Mouse (Mus musculus) T-helper 2 cell (primary cell): ENCODE data around the gene Ncl.

Experiments used
- in situ Hi-C: fragments of 300-600 bp; cut with MboI, MseI; formaldehyde crosslinking; loops from one replicate; pipeline ENCODE4 v1.15.1; 2025; ENCODE audit warnings: high pct_unique_total_duplicates

Gene Ncl

DNA sequence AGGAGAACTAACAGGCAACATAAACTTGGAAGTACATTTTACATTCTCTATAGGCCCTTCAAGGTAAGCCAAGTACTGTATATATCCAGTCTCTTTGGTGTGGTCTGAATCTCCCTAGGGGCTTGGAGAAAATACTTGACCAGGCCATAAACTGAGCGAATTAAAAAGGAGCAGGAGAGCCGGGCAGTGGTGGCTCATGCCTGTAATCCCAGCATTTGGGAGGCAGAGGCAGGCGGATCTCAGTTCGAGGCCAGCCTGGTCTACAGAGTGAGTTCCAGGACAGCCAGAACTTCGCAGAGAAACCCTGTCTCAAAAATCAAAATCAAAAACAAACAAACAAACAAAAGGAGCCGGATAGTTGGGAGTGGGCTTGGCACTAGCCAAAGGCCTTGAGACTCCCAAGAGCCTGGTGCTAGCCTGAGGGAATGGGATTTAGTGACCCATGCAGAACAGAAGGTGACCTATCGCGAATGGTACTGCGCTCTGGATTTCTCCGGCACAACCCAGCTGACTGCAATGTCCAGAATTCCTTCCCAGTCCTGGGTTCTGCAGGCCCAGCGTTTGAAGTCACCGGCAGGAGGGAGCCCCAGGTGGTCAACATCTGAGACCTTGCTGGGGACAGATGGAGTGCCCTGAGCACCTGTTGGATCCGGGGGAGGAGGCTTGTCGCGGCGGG is 46.0 kb downstream of the Ncl start:
- in situ Hi-C loops: loop anchor here (5.0 kb wide), 1 partner anchor 106 kb away; no protein-coding TSS in a partner anchor

DNA sequence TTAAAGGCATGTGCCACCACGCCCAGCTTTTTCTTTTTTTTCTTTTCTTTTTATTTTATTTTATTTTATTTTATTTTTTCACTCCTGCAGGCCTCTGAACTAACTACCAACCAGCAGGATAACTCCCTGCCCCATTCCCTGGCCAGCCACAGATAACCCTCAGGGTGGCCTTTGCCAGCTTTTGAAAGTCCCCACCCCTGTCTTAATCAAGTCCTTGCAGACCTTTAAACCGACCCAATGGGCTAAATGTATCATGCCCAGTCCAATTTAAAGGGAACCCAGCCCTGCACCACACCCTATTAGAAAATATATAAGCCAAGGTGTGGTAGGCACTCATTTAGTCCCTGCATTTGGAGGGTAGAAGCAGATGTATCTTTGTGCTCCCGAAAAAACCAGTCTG is 46.9 kb downstream of the Ncl start:
- in situ Hi-C loops: loop anchor here (5.0 kb wide), 1 partner anchor 105 kb away; no protein-coding TSS in a partner anchor

DNA sequence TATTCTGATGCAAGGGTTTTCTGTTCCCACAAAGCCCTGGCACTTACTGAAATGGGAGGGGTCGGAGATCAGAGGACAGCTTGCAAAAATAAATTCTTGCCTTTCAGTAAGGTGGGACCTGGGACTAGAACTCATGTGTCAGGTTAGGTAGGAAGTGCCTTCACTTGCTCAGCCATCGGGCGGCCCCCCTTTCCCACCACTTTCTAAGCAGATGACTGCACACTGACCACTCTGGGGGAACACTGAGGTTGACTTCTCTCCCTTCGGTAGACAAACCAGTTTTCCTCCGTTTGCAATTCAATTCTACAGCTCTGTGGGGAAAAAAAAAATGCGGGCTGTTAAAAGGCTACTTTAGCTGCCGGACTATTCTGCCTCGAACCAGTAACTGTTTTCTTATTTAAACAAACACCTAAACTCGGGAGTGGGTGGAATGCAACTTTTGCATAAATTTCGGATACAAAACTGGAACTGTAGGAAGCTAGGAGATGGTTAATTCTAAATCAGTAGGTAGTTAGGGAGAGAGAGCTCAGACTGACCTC is 47.7 kb downstream of the Ncl start:
- in situ Hi-C loops: loop anchor here (5.0 kb wide), 1 partner anchor 104 kb away; no protein-coding TSS in a partner anchor

DNA sequence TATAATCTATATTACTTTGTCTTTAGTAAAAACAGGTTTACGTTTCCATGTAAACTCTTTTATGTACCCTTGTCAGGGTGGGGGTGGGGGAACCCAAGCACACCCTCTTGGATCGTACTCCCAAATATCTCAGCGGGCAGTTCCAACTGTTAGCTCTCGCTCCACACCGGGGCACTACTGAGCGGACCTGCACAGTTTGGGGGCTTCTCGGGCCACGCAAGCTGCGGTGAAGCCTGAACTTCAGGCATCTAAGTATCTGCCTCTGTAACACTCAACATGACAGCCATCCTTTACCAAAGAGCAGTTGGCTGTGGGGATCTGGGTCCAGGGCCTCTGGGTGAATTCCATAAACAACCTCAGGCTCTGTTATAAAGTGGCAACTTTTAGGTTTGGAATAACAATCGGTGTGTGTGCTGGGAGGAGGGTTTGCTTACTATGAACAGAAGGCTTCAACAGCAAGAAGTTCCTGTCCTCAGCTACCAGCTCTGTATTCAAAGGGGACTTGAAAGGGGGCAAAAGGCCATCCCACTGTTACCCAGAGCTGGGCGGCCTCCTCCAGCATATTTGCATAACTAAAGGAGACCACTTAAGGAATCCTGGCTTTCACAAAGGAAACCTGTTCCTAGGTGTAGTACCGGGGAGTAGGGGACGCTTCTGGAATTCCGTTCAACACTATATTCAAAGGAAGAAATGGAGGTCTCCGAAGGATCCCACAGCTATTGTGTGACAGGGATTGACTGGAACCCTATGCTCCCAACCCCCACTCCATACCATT is 48.5 kb downstream of the Ncl start:
- in situ Hi-C loops: loop anchor here (5.0 kb wide), 1 partner anchor 103 kb away; no protein-coding TSS in a partner anchor

- in situ Hi-C loops: no loop called here
Measured at GRCm38 (mm10) chr1:86309270-86309833, 49.8 kb downstream of the Ncl start.

DNA sequence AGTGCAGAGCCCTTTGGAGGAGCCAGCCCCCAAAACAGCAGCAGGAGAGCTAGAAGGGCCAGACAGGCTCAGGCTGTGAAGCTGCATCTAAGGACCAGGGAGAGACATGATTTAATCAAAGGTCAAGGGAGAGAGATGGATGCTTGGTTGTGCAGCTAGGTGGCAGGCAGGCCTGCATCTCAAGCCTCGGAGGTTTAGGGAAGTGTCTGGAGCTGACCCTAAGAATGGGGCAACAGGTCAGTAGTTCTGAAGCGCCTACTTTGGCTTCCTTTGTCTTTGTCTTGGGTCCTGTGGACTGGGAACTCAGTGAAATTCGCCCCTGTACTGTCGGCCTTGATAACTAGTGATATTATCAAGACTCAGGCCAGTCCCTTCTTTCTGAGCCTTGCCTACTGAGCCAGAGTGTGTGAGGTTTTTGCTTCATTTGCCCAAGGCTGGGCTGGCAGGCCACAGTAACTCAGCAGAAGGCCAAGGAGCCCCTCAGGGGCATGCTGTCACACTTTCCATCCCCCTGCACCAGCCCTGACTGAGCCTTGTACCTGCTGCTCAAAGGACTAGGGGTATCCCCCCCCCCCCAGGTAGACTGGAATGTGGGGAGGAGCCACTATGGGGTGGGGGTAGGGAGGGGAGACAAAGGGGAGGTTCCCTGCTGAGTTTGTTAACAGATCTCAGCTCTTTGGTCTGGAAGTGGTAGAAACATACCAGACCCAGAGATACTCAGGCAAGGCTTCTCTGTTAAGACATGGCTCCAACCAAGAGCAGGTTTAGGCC is 51.1 kb downstream of the Ncl start:
- in situ Hi-C loops: no loop called here

DNA sequence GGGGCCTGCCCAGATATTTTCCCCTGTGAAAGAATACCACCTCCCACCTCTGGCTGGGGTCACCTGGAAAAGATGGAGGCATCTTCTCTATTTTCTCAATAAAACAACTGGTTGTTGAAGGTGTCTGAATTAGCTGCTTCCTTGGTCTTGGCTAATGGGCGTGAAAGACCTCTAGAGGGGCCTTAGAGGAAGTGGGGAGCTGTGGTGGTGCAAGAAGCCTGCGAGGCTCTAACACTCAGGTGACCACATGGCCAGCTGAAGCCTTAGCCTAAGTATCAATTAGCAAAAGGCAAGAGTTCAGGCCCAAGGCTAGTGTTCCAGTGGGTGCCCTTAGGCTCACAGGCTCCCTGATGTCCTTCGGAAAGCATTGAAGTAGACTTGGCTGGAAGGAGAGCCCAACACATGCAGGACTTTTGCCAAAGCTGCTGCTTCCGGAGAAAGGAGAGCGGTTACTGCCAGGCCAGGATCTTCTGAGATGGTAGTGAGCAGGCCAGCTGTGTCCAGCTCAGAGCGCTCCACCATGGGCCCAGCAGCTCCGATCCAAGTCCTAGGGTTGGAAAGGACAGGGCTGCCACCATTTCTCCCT is 51.9 kb downstream of the Ncl start:
- in situ Hi-C loops: no loop called here

DNA sequence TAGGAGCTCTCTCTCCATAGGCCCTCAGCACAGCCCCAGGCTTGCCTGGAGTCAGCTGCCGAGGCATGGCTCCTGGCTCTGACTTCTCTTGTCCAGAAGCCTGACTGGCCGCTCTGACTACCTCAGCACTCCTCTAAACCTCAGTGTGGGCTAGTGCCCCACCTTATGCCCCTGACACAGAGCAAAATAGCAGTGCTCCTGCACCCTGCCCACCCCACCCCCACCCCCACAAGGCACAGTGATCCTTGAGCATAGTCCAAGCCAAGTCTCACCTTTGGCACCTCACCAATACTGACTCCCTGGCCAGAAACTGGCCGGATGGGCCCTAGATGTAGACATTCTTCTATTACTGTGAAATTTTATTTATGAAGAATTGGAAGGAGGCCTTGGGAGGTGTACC is 52.5 kb downstream of the Ncl start:
- in situ Hi-C loops: no loop called here

GRCm38 (mm10) chr1:86303873-86304250 is 55.3 kb downstream of the Ncl start:
- in situ Hi-C loops: no loop called here

- in situ Hi-C loops: no loop called here
Measured at GRCm38 (mm10) chr1:86303063-86303872, 55.9 kb downstream of the Ncl start.

GRCm38 (mm10) chr1:86302532-86302931 is 56.7 kb downstream of the Ncl start, which contains the start of gene B3gnt7:
B3gnt7 (plus strand) TSS chr1:86302832.
- in situ Hi-C loops: no loop called here

- in situ Hi-C loops: no loop called here
Measured at GRCm38 (mm10) chr1:86301221-86302091, 57.7 kb downstream of the Ncl start.

DNA sequence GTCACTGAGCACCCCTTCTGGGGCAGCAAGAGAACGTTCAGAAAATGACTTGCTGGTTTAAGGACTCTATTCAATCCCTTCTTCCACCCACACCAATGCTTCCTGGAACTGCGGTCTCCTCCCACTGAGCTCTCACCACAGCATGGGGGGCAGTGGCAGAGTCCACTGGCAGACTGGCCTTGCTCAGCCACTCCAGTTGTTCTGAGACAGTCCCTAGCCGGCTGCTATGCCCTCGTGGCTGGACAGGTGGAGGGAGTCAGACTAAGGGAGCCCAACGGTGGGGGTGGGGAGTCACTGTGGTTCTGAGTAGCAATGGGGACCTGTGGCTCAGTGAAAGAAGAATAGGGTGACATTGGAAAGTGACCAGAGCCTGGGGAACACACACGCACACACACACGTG is 58.5 kb downstream of the Ncl start:
- in situ Hi-C loops: no loop called here

GRCm38 (mm10) chr1:86300093-86300492 is 59.1 kb downstream of the Ncl start:
- in situ Hi-C loops: no loop called here
